Mouse (Mus musculus): Measurements from ENCODE around the gene Rbfox2.

GRCm38 (mm10) chr15:77245418-77246365 is 61.1 kb downstream of the Rbfox2 start:
- TF ChIP-seq CTCF (IDR thresholded peaks at IDR 0.05; ENCODE audit: low read depth) (no peak), EP300 (optimal IDR thresholded peaks at IDR 0.05) (no peak)
